Mouse (Mus musculus): ENCODE results near the gene Fbxo8. TPM values are rescaled to one million over a fixed set of nuclear protein-coding genes. Genes with fewer than 3 reads are reported as not detected.

Gene Fbxo8
- polyA plus RNA-seq, 1 experiment from 2014 or later, result 34.3 TPM

Small RNAs within 50 kb of the gene (microRNA-seq; reads per million reads assigned to microRNA genes)
- not detected for gene Gm25992

Other genes with a start within 250 kb of the Fbxo8 start
- gene Cep44, start within 50 bp of the Fbxo8 start, polyA plus RNA-seq (2016; fragmentation: Nextera tagmentation; extraction: Ambion mirVana), result 40.8 and 41.8 TPM in 2 replicates